Mouse (Mus musculus) retina, adult 2 months (tissue): ENCODE data around the gene Hoxc12.

ENCODE experiments used
- DNase-seq: peaks from one replicate; pipeline ENCODE4 v3.0.0-alpha.2; 2012; ENCODE audit warnings: low read depth, low spot score

The Hoxc12 gene

DNA sequence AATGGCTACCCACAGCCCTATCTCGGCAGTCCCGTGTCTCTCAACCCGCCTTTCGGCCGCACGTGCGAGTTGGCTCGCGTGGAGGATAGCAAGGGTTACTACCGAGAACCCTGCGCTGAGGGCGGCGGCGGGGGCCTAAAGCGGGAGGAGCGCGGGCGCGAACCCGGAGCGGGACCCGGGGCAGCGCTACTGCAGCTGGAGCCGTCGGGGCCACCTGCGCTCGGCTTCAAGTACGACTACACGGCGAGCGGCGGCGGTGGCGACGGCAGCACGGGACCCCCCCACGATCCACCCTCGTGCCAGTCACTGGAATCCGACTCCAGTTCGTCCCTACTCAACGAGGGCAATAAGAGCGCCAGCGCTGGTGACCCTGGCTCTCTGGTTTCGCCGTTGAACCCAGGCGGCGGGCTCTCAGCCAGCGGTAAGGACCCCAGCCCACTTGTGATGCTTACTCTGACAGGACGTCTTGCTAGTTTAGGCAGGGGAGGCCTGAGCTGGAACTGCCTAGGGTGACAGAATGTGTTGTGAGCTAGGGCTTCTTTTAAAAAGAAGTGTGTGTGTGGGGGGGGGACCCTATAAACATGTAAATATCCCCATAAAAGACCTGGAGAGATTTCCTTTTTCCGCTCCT, 594 bp downstream of the Hoxc12 start:
- DNase-seq = no peak

DNA sequence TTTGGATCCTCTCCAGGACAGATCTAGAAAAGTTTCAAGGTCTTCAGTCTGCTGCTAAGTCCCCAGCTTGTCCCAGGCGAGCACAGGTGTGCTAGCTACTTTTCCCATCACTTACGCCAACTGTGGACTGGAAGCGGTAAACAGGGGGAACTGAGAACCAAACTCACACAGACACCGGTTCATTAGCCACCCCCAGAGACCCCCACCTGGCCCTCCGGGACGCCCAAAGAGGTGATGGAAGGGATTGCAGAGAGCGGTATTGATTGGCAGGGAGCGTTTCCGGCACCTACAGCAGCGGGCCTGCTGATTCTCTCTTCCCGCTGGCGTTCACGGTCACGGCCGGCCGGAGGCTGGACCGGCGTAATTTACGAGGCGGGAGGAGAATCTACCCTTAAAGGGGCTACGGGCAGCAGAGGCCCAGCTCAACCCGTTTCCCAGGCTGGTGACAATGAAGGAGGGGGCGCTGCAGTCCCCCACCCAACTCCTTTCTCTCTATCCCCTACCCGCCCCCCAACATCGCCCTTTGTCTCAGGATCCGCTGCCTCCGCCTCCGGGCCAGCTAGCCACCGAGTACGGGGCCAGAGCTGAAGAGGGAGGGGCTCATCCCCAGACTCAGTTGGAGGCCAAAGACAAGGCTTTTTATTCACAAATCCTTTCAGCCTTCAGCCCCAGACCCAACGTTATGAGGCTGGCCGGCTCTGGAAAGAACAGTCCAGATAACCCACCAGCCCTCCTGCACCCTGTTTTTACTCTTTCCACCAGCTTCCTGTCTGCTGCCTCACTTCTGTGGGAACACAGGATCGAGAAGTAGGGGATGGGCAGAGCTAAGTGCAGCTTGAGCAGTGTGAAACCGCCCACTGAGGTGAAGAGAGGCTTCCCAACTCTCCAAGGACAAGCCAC, 2.9 kb downstream of the Hoxc12 start:
- no peak for DNase-seq

DNA sequence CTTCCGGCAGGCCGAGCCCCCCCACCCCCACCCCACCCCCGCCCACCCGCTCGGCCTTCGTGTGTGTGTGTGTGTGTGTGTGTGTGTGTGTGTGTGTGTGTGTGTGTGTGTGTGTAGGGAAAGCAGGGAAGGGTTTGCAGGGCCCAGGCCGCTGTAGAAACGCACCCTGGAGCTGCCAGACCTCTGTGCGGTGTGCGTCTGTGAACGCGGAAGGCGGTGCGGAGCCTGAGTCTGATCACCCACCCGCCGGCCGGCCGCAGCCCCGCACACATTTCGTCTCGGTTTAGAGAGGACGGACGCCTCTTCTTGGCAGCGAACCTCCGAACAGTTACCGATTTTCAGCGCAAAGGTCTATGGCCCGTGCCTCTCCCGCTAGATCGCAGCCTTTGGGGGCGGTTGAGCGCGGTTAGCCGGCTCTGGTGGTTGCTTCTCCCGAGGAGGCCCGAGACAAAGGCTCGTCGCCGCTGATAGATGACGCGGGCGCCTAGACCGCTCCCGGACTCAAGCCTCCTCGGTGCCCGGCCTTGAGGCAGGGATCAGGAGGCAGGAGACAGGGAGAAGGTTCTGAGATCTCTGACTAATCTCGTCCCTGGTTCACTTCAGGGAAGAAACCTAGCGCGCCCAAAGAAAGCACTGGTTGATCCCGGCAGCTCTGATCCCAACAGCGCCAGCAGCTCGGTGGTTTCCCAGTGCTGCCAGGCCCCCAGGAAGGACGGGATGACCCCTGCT, 6.3 kb downstream of the Hoxc12 start:
- DNase-seq = no peak

DNA sequence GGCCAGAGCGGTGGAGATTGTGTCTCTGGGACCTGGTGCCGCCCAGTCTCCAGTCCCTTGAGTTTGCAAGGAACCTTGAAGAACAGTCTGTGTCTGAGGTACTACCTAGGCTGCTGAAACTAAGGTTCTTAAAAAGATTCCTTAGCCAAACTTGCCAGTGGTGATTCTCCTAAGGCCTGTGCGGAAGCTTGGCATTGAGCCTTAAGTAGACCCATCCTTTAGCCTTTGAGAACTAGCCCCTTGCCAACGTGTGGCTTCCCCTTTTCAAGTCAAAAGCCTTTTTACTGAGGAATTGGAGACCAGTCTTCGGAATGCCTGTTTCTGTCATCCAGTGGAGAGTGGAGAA, 6.9 kb downstream of the Hoxc12 start:
- DNase-seq = no peak

DNA sequence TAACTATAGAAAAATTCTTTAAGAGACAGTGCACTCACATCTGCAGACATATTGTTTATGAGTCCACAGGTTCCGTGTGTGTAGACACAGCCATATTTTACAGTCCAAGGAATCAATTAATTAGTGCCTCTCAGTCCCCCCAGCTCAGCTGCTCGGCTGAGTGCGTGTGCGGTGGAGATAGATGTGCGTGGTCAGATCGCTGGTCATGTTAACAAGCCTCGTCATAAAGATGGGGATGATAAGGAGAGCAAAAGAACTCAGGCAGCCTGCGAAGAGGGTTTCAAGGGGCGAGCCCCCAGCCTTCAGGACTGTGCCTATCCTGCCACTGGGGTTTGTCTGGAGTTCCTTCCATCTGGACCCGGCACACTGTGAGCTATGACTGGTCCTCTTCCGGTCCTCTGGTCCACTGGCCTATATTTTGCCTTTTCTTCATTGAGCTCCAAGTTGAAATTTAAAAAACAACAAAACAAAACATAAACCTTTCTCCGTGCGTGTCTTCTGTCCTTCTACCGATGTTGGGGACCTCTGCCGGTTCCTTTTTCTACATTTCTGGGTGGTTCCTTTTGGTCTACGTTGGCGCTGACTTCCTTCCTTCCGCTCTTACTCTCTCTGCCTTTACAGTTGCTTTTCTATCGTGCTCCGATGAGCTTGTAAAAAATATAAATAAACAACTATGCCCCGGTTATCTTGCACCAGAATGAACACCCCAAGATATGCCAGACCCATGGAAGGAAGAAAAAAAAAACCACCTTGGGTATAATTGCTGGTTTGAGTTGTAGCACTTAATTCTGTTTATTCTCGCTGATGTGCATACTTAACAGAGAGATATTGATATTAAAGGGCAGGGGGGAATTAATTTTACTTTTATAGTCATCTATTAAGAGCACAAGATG, 8.9 kb downstream of the Hoxc12 start:
- no peak for DNase-seq

DNA sequence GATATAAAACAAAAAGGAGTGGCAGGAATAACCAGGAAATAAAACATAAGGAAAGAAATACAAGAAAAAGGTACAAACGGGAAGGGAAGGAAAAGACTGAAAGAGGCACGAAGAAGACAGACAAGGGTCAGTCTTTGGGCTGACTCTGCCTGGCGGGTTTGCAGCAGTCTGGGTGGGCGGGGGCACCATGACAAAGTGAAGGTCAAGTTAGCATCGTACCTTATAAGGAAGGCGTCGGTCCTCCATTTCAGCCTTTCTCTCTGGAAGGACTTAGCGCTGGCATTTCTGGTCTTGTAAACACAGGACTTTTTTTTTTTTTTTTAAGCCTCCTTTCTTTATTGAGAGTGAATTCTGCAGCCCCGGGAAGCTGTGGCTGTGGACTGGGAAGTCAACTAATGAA, 10.7 kb downstream of the Hoxc12 start:
- no peak for DNase-seq

DNA sequence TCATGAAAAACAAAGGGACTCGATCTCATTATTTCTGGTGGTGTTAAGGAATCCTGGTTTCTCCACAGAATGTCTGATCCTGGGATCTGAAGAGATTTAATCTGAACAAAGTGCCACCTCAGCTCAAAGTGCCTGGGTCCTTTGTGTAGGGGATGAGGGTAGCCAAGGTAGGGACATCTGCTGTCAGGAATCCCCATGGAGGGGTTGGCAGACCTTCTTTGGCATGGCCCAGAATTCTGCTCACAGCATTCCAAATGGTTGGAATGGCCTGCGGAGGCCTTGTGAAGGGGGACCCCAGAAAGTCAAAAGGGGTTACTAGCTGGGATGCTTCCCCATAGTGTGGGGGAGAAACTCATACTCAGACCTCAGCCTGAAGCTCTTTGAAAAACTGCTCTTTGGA, 12.3 kb downstream of the Hoxc12 start:
- no peak for DNase-seq

DNA sequence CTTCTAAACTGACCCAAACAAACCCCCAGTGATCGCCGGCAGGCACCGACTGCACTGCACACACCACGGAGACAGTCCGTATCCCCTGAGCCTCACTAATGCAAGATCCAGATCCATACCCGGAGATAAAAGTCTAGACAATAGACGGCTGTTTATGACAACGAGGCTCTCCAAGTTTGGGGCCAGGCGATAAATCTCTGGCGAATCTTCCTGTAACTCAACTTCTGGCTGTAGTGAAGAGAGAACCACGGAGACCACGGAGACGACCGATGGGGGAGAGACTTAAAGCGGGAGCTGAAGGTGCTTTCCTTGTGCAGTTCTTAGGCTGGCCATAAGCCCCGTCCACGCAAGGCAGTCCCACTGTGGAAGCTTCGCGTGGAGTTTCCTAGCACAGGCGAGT, 13.1 kb downstream of the Hoxc12 start:
- no peak for DNase-seq

DNA sequence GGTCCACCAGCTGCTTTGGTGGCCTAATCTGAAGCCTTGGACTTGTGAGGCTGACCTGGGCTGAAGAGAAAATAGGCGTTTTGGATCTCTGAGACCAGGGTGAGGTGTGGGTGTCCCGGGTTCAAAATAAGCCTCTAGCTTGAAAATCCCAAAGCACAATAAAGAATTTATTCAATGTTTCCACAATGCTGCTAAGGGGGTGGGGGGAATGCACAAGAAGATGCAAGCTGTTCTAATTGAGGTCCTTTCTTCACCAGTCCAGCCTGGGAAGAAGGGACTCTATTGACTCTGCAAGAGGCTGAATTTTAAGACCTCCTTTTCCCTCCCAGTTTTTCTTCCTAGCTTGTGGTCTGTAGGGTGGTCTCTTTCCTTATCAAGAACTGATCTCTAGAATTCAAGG, 14.3 kb downstream of the Hoxc12 start:
- no peak for DNase-seq

DNA sequence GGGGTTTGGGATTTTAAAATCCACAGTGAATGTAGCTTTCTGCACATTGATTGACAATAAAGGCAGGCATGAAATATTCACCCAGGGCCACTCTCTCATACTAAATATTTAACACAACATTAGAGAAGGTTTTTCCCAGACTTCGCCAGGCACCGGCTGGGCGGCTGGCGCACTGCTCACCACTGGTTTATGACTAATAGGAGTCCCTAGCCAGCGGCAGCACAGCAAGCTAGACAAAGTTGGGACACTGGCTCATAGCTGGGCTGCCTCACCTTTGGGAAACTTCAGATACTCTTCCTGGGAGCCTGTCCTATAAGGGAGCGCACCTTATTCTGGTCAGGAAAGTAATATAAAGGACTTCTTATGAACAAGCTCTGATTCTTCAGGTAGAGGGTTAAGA, 17.0 kb downstream of the Hoxc12 start:
- DNase-seq = no peak

DNA sequence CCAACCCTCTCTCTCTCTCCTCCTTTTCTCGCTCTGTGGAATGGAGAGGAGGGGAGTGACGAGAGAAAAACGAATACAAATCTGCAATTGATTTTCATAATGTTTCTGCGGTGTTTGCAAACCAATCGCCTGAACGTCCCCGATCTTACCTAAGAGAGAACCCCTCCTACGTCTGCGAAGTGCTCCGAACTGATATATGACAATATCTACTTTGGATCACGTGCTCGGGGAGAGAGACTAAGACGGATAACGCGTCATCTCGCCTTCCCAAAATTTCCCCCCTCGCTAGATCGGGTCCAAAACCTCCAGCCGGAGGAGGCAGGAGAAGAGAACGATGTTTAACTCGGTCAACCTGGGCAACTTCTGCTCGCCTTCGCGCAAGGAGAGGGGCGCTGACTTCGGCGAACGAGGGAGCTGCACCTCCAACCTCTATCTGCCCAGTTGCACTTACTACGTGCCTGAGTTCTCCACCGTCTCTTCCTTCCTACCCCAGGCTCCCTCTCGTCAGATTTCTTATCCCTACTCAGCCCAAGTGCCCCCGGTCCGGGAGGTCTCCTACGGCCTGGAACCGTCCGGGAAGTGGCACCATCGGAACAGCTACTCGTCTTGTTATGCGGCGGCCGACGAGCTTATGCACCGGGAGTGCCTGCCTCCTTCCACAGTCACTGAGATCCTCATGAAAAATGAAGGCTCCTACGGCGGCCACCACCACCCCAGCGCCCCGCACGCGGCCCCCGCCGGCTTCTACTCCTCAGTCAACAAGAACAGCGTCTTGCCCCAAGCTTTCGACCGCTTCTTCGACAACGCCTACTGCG, 17.8 kb downstream of the Hoxc12 start, which contains the start of gene Hoxc11:
Gene Hoxc11 (plus strand): TSS at position 236 of the 815 bp plus-strand sequence.
- DNase-seq = no peak

DNA sequence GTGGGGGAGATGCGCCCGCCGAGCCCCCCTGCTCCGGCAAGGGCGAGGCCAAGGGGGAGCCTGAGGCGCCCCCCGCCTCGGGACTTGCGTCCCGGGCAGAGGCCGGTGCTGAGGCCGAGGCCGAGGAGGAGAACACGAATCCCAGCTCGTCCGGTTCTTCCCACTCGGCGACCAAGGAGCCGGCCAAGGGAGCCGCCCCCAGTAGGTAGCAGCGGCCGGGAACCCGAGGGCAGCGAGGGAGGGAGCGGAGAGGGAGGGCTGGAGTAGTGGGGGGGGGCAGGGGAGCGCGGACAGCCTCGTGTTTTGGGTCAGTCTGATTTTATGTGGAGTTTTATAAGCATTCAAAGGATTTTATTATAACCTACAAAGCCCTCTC, 18.4 kb downstream of the Hoxc12 start:
- DNase-seq = no peak

DNA sequence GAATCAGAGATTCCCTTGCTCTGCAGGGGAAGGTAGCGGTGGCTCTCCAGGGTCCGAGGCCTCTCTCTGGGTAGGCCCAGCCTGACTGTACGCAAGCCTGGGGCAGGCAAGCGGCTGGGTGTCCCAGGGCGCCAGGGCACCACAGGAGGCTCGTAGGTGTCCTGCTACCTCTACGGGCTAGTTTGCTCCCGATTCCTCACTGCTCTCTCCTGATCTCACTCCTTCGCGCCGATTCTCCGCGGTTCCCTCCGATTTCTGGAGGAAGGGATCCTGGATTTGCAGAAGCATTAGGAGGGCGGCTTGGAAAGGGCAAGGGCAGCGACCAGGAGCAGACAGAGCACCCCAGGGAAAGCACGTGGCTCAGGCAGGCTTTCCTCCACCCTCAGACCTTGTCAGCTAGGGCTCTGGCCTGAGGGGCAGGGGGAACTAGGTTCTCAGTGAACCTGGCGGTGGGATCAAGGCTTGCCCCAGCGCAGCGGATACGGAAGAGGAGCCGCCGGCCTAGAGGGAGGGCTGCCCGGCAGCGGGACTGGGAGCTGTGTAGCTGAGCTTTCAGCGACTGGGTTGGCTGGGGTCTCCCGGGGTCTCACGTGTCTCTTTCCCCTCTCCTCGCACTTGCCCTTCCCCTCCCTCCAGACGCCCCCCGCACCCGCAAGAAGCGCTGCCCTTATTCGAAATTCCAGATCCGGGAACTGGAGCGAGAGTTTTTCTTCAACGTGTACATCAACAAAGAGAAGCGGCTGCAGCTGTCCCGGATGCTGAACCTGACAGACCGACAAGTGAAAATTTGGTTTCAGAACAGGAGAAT, 19.5 kb downstream of the Hoxc12 start:
- DNase-seq = no peak

DNA sequence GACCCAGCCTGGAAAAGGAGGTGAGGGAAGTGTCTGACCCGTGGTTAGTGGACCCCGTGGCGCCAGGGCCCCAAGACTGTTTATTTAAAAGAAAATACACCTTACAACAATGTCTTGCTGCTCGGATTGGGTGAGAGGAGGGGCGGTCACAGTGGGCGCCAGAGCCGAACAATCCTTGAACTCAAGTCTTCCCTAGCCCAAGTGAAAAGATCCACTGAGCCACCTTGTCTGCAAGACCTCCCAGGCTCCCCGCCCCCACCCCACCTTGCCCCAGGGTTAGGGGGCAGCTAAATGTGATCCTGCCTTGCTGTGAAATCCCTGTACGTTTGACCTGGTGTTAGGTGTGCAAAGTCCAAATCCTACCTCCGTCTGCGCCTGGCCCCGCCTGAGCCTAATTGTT, 20.3 kb downstream of the Hoxc12 start:
- no peak for DNase-seq

DNA sequence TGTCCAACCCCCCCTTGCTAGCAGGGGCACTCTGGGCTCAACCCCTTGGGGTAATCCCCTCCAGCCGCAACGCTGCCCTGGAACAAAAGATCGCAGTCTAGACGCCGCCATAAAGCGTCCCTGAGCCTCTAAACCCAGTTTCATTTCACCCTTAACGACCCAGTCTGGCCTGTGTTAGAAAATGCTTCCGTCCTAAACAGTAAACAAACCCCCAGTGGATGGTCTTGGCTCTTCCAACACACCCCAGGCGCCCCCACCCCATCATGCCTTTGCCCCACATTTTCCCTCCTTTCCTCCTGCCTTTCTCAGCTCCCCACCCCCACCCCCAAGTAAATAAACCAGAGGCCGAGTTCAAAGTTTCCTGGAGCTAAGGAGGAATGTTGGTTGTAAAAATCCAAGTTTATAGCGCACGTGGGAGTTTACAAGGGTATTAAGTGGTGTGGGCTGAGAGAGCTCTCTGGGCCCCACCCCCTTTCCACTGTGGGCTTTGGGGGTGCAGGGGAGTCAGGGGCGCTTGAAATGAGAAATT, 23.2 kb downstream of the Hoxc12 start:
- DNase-seq = no peak

DNA sequence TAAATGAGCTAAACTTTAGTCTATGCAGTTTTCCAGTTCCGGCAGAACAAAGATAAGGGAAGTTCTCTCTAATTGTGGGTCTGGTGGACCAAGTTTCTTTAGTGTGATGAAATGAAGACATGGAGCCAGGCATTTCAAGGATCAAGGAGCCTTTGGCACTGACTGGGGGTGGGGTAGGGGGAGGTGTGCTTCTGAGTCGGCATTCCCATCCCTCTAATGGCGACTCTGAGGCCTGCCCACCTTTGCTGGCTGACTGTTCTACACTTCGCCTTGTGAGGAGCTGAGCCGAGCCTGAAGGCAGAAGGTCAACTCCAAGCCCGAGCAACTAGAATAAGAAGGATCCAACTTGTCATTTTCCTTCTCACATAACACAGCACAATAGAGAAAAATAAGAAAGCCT, 25.2 kb downstream of the Hoxc12 start:
- DNase-seq = no peak

DNA sequence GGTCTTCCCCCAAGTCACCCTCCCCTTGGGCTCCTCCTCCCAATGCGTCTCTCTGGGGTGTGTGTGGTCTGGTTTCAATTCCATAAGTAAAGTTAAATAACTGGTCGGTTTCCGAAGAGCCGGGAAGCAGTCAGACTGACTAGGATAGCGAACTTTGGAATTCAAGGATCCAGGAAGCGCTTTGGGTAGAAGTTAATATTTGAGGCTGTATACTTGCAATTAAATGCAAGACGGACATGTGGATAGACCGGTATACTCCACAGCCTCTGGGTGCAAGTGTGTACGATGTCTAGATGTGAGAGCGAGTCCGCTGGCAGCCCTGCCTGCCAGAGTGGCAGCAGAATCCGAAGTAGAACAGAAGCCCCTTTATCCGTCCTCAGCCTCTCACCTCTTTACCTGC, 25.9 kb downstream of the Hoxc12 start:
- DNase-seq = no peak

DNA sequence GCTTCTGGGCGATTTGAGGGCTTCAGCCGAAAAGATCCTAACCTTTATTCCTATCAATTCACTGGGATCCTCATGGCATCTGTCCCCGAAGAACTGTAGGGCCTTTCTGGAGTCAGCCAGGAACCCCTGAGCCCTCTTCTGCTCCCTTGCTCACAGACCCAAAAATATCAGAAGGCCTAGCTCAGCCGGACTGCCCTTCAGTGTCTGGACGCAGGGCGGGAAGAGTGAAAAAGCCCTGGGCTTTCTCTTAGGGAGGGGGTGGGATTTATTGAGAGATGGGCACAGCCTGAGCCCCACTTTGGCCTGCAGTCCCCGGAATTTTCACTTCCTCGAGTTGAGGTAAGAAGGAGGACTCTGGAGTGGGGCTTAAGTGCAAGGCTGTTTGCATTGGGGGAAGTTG, 26.7 kb downstream of the Hoxc12 start:
- no peak for DNase-seq
